Mouse (Mus musculus): ENCODE data around the gene Ier5. TPM values are rescaled to one million over a fixed set of nuclear protein-coding genes. Genes with fewer than 3 reads are reported as not detected.
A peak's percentile ranks its signal among the peaks of the same experiment; 100 is the strongest.

Gene Ier5
- polyA plus RNA-seq, 1 experiment, result 58.7 TPM

DNA sequence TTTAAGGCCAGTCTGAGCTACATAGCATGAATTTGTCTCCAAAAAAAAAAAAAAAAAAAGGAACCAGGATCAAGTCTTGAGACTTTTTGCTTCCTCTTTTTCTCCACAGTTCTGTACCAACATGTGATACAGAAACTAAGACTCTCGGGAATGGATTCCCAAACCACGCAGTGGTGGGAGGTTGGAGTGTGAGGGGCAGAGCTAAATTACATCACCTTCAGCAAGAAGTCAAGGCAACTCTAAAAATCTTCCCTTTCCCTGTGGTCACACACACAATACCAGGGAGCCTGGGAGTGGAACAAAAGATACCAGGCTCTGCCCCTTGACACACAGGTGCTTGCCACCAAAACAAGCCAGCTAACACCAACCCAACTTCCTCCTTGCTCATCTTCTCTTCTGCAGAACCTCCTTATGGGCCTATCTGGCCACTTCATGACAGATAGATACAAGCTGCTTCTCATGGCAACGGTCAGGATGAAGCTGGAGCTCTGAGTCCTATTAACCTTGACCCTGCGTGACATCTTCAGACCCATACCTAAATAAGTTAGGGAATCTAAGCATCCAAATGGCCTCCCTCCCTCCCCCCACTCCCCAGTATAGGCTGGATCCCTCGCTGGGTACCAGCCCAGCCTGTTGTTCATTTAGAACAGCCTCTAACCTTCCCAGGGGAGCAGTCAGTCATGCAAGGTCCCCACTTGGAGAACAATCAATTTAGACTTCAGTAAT lies 28.7 kb downstream of the Ier5 start:
- H3K4me1 ChIP-seq (ENCODE audit: control insufficient read depth, insufficient read depth, low read length), result peaks cover 78% of the 10 kb centered on the region

DNA sequence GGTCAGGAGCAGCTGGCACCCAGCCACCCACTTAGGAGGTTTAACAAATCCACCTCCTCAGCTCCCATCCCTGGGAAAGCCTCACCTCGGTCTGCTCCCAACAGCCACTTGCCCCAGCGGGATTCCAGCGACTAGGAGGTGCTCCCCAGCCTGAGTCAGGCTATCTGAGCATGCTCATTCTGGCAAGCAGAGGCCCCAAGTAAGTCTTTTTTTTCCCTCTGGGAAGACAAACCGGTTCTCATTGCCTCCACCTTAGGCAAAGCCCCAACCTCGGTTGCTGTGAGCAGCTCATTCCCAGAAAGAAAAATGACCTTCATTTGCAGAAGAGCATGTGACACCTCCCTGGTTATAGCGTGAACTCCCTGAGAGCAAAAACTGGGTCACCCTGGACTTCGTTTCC lies 29.7 kb downstream of the Ier5 start:
- TF ChIP-seq CTCF (IDR thresholded peaks at IDR 0.05; ENCODE audit: low read depth, low read length) (no peak), POLR2A (IDR thresholded peaks at IDR 0.05; ENCODE audit: borderline replicate concordance, low read depth, low read length) (no peak)
- Histone ChIP-seq H3K27ac (ENCODE audit: insufficient read depth, low read depth, low read length) (peak overlapping the region; percentile 64), H3K4me1 (ENCODE audit: control insufficient read depth, insufficient read depth, low read length) (peaks cover 77% of the 10 kb centered on the region), H3K4me3 (ENCODE audit: insufficient read depth, low read length) (no peak overlapping the region)

More for the DNA sequence above, 28.7 kb downstream of the Ier5 start:
- TF ChIP-seq CTCF (IDR thresholded peaks at IDR 0.05; ENCODE audit: low read depth, low read length) (no peak), POLR2A (IDR thresholded peaks at IDR 0.05; ENCODE audit: borderline replicate concordance, low read depth, low read length) (no peak)
- no peak overlapping the region for H3K4me3 ChIP-seq (ENCODE audit: insufficient read depth, low read length)
- H3K27ac ChIP-seq (ENCODE audit: insufficient read depth, low read depth, low read length), result peak overlapping the region; percentile 81

DNA sequence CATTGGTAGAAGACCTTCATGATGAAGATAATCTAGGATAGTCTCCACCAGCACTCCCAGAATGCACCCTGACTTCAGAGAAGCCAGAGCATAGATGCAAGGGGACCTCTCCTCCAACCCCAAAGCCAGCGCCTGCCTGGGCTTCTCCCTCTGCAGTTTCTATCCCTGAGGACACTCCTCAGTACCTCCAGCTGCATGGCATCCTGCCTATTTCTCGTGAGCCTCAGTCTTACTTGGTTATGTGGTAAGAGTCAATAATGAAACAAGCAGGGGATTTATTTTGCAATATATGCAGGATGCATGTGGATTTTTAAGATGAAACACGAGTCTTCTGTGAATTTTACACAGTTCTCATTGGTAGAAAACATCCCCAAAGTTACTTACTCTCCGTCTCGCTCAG lies 33.2 kb downstream of the Ier5 start:
- no peak for TF ChIP-seq CTCF (IDR thresholded peaks at IDR 0.05; ENCODE audit: low read depth, low read length)
- TF ChIP-seq POLR2A (IDR thresholded peaks at IDR 0.05; ENCODE audit: borderline replicate concordance, low read depth, low read length), result no peak
- Histone ChIP-seq H3K4me3 (ENCODE audit: insufficient read depth, low read length) (no peak overlapping the region), H3K27ac (ENCODE audit: insufficient read depth, low read depth, low read length) (peak overlapping the region; percentile 77), H3K4me1 (ENCODE audit: control insufficient read depth, insufficient read depth, low read length) (peaks cover 74% of the 10 kb centered on the region)

DNA sequence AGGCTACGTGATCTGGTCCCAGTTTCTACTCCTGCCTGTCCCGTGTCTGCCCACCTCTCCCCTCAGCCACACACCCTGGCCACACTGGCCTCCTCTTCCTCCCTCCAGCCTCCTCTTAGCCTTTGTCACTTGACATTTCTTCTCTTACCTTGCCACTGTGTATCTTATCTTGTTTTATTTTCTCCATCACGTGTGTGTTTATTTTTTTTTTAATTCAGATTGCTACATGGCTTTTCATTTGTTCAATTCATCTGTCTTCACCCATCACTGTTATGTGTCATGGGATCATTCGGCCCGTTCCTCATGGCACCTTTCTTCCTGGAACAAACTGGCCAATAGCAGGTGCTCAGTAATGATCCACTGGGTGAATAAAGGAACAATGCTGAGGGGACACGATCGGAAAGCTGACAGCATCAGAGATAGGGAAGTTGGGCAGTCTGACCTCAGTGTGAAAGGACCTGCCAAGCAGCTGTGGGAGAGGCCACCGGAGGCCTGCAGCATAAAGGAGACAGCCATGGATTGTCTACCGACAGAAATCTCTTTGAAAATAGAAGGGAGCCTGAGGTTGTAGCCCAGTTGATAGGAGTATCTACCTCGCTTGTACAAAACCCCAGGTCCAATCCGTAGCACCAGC lies 34.3 kb downstream of the Ier5 start:
- TF ChIP-seq POLR2A (IDR thresholded peaks at IDR 0.05; ENCODE audit: borderline replicate concordance, low read depth, low read length) (no peak), CTCF (IDR thresholded peaks at IDR 0.05; ENCODE audit: low read depth, low read length) (no peak)
- Histone ChIP-seq H3K4me1 (ENCODE audit: control insufficient read depth, insufficient read depth, low read length) (peaks cover 77% of the 10 kb centered on the region), H3K4me3 (ENCODE audit: insufficient read depth, low read length) (no peak overlapping the region), H3K27ac (ENCODE audit: insufficient read depth, low read depth, low read length) (peak overlapping the region; percentile 77)

DNA sequence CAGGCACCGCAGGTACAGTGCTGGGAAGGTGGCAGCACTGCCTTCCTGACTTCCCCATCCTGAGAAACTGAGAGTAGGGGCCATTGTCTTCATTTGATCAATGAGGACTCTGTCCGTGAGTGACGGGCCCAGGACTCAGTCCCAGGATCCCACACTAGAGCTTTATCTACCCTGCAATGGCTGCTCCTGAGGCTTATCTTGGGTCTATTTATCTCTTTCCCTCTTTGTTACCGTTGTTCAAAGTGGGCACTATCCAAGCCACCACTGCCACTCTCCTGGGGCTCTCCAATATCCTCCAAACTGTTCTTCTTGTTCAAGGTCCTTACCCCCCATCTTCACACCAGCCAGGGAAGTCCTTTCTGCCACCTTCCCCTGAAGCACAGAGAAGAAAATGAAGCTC lies 34.8 kb downstream of the Ier5 start:
- TF ChIP-seq POLR2A (IDR thresholded peaks at IDR 0.05; ENCODE audit: borderline replicate concordance, low read depth, low read length), result no peak
- TF ChIP-seq CTCF (IDR thresholded peaks at IDR 0.05; ENCODE audit: low read depth, low read length), result no peak
- H3K27ac ChIP-seq (ENCODE audit: insufficient read depth, low read depth, low read length), result peak overlapping the region; percentile 18; the same call in 1 of the 2 replicates
- peaks cover 77% of the 10 kb centered on the region for H3K4me1 ChIP-seq (ENCODE audit: control insufficient read depth, insufficient read depth, low read length)
- no peak overlapping the region for H3K4me3 ChIP-seq (ENCODE audit: insufficient read depth, low read length)

DNA sequence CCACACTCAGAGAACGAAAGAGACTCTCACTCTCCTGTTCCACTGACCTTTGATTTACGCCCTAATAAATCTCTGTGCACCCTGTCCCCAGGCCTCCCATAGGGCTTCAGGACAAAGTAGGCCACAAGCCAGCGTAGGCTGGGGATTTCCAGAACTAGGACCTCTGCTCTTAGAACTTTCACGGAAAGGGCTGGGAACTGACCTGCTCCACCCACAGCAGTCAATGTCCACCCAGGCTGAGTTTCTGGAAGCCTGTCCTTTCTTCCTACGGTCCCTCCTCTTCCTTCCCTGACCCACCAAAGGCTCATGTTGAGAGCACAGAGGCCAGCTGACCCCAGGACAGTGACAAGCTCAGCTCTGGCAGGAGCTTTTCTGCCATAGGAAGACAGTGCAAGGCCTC lies 35.3 kb downstream of the Ier5 start:
- TF ChIP-seq POLR2A (IDR thresholded peaks at IDR 0.05; ENCODE audit: borderline replicate concordance, low read depth, low read length), result no peak
- TF ChIP-seq CTCF (IDR thresholded peaks at IDR 0.05; ENCODE audit: low read depth, low read length), result no peak
- Histone ChIP-seq H3K27ac (ENCODE audit: insufficient read depth, low read depth, low read length) (no peak overlapping the region), H3K4me3 (ENCODE audit: insufficient read depth, low read length) (no peak overlapping the region), H3K4me1 (ENCODE audit: control insufficient read depth, insufficient read depth, low read length) (peaks cover 75% of the 10 kb centered on the region)

DNA sequence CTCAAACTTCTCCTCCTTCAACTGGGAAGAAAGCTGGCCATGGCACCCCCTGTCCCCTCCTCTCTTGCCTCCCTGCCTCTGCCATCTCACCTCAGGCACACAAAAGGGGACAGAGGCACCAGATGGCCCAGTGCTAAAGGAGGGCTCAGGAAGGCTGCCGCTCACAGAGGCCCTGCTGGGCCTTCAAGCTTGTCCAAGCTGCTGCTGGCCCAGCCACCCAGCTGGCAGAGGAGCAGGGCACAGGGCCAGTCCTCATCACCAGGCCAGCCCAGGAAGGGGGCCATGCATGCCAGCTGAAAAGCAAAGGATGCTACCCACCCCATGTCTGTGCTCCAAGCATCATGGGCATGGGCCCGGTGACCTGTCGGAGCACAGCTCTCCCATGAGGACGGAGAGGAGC lies 36.5 kb downstream of the Ier5 start:
- TF ChIP-seq CTCF (IDR thresholded peaks at IDR 0.05; ENCODE audit: low read depth, low read length) (no peak), POLR2A (IDR thresholded peaks at IDR 0.05; ENCODE audit: borderline replicate concordance, low read depth, low read length) (no peak)
- no peak overlapping the region for H3K4me3 ChIP-seq (ENCODE audit: insufficient read depth, low read length)
- H3K4me1 ChIP-seq (ENCODE audit: control insufficient read depth, insufficient read depth, low read length), result peaks cover 85% of the 10 kb centered on the region
- H3K27ac ChIP-seq (ENCODE audit: insufficient read depth, low read depth, low read length), result no peak overlapping the region

DNA sequence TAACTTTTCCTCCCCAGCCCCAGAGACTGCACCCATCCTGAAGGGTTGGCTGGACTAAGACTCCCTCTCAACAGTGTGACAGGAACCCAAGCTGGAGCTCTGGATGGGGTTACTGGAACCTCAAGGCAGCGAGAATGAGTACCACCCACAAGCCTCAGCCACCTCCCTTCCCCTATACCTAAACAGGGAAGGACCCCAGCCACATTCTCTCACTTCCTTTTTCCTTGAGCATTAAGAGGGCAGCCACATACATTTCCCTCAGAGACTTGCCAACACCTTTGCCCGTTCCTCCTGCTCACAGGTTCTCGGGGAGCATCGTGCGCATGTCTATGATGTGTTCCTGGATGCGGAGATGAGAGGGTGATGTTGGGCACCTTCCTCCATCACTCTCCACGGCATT lies 37.4 kb downstream of the Ier5 start:
- Histone ChIP-seq H3K4me3 (ENCODE audit: insufficient read depth, low read length) (no peak overlapping the region), H3K4me1 (ENCODE audit: control insufficient read depth, insufficient read depth, low read length) (peaks cover 92% of the 10 kb centered on the region), H3K27ac (ENCODE audit: insufficient read depth, low read depth, low read length) (no peak overlapping the region)
- TF ChIP-seq CTCF (IDR thresholded peaks at IDR 0.05; ENCODE audit: low read depth, low read length) (no peak), POLR2A (IDR thresholded peaks at IDR 0.05; ENCODE audit: borderline replicate concordance, low read depth, low read length) (no peak)

DNA sequence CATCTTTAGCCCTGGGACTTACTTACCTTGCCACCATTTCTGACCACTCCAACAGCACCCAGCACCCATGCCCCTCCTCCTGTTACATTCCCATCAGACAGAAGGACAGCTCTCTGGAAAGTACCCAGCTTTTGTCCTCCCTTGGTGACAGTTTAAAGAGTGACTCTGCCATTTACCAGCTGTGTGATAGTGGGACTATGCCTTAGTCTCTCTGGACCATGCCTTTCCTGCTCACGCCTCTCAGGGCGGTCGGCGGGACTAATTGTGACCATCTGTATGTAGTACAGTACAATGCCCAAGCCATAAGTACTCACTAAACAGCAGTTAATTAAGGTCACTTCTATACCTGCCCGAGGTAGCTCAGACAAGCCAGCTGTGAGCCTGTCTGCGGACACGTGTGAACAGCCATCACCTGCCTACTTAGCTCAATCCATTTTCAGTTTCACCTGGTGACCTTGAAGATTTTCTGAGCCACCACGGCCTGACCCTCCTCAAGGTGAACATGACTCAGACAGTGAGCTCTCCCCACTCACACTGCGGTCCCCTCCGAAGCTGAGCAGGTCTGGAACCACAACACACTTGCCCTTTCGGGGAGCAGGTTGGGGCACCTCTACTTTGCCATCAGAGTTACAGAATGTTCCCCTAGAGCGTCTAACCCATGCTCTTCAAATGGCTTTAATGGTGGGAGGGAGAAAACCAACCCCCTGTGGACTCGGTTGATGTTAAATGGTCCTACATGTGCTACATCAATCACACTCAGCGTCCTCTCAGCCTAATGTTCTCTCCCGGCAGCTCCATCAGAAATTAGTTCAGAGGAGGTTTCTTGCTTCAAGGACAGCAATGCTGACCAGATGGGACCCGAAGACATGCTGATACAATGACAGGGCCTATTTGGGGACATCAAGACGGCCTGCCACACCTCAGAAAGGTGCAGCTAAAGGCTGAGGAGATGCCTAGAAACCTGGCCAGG lies 38.3 kb downstream of the Ier5 start:
- Histone ChIP-seq H3K4me3 (ENCODE audit: insufficient read depth, low read length) (no peak overlapping the region), H3K4me1 (ENCODE audit: control insufficient read depth, insufficient read depth, low read length) (peaks cover 91% of the 10 kb centered on the region), H3K27ac (ENCODE audit: insufficient read depth, low read depth, low read length) (no peak overlapping the region)
- TF ChIP-seq CTCF (IDR thresholded peaks at IDR 0.05; ENCODE audit: low read depth, low read length) (no peak), POLR2A (IDR thresholded peaks at IDR 0.05; ENCODE audit: borderline replicate concordance, low read depth, low read length) (no peak)

All from bone marrow macrophage, adult 2 months (primary cell).